Mouse (Mus musculus) R1 (cell line): ENCODE results near the gene Tbl1x.

Source experiments
- DNase-seq: peaks from one replicate; pipeline ENCODE4 v3.0.0-alpha.2; 2018; ENCODE audit warnings: low read depth, low spot score

Gene Tbl1x

DNA sequence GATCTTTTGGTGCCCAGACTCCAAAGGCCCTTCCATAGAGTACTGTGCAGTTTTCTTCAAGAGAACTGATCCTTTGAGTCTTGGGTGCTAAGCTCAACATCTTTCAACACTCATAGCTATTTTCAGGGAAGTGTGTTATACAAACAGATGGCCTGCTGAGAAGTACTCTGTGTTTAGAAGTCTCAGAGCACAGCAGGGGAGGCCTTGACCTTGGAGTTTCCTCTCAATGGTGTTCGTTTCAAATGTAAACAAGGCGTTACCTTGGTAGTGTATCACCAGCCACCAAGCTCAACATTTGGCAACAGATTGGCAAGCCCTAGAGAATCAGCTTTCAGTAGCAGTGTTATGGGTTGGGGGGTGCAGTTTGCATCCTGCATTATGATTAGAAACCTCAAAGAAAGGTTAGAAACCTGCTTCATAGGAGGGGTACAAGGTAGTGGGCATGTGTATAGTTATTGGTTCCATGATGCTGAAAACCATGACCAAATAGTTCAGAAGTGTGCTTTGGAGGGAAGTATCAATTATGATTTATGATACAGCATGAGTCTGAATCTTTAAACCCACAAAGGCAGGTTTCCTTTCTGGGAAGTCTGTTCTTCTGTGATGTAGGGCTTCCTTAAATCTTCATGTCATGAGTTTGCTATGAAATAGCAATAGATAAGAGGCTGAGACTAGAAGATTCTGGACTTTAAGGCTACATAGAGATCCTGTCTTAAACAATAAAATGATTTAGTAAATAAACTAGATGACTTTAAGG, 98.3 kb downstream of the Tbl1x start:
- DNase-seq = peak; percentile 77

DNA sequence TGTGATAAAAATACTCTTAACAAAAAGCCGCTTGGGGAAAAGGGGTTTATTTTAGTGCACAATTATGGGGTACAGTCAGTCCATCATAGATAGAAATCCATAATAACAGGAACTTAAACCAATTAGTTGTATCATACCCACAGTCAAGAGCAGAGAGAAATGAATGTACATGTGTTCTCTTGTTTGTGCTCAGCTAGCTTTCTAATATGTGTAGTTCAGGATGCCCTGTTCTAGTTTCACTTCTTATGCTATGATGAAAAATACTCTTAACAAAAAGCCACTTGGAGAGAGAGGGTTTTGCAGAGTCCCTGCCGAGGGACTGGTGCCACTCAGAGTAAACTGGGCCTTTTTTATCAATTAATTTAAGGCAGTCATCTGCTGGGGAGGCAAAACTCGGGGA, 101.1 kb downstream of the Tbl1x start:
- DNase-seq = no peak

DNA sequence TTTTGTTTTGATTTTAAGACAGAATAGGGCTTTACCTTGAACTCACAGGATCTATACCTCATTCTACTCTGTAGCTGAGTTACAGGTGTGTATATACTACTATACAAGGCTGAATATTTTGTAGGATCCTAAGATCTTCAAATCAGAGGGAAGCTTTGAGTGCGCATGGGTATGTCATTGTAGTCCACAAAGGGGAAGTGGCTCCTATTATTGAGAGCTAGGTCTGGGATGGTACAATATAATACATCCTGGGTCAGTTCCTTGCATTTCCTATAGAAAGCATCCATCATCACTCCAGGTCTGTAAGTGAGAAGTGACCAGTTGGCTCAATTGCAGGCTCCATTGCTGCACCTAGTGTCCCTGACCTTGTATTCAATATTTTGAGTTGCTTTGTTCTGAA, 102.2 kb downstream of the Tbl1x start:
- DNase-seq = no peak

DNA sequence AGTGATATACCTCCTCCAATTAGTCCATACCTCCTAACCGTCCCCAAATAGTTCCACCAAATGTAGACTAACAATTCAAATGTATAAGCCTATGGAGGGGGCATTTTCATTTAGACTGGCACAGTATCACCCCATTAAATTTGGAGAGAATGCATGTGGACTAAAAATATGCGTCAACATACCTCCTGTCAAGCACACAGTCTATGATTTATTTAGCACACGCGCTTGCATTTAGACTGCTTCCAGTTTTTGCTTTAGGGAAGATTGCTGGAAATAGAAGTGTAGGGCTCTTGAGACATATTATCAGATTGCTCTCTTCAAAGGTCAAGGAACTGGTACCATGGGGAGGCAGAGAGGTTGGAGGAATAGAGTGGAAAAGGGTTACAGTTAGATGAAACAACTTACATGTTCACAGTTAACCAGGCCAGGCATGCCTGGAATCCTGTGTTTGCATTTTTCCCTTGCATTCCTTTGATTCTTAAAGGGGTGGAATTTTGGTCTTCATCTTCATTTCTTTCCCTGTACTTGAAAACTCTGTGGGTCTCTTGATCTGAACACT, 105.0 kb downstream of the Tbl1x start:
- DNase-seq = peak; percentile 7

DNA sequence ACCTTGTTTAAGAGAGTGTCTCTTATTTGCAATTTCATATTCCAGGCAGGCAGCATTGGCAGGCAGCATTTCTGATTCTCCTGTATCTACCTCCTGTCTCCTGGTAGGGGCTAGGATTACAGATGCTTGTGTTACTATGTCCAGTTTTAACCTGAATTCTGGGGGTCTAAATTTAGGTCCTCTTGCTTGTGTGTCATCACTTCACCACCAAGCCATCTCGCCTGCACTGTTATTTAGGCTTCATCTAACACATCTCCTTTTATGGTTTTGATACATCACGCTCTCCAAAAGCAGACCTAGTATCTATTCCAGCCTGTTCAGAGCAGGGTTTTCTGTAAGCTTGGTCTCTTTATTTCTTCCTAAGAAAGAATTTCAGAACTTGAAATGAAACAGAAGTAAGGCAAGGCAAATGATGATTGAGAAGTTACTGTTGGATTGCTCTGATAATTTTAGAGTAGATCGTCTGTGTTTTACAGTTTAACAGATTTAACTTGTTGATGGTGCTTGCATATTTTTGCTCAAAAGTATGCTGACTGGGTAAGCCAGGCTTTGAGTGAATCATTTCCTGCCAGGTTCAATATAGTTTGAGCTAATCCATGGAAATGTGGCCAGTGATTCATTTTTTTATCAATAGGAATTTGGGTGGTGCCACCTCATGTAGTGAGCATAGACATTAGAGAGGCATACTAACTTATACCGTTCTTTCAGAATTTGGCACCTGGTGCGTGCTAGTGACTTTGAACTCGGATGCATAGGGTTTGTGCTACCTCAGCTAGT, 106.7 kb downstream of the Tbl1x start:
- DNase-seq = no peak

DNA sequence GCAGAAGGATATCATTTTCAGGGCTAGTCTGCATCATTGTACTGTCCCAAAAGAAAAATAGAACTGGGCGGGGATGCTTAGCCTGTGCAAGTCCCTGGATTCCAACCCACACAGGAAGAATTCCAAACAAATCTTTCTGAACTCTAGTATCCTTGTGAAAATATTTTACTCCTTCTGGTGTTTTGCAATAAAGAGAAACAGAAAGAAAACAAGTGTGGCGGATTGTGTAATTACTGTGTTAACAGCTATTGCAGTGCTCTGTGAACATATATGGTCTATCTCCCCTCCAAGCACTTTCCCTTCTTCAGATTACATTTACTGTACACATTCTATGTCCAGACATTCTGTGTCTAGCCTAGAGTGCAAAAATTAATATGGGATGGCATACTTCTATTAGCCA, 119.6 kb downstream of the Tbl1x start:
- DNase-seq = no peak

DNA sequence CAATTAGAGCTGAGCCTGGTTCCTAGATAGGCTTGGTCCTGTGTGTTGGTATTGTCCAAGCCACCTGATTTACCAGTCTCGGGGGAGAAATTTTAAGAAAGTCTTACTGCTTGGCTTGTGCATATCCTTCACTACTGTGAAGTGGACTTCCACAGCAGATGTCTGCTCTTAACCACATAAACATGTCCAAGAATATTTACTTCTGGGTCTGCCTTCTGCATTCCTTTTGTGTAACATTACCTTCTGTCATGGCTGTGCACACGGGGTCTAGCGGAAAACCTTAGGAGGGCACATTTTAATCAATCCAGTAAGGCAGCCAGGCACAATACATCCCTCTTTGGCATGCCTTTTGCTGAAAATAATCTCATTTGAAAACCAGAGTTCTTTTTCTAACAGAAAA, 125.7 kb downstream of the Tbl1x start:
- DNase-seq = no peak

DNA sequence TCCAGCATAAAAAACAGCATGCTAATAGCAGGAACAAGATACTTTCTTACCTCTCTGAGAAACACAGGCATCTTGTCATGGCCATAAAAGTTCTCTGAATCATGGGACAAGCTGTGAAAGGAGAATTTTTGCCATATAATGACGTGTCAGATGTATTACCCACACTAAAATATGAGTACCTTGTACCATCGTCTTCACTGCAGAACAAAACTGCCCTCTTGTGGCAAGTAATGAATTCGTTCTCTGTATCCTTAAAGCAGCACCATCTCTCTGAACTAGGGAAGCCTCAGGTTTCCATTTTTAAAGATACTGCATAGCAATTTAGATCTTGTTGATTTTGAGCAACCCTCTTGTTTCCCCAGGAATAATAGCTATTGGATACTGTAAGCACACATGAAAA, 127.3 kb downstream of the Tbl1x start:
- peak; percentile 29 for DNase-seq

DNA sequence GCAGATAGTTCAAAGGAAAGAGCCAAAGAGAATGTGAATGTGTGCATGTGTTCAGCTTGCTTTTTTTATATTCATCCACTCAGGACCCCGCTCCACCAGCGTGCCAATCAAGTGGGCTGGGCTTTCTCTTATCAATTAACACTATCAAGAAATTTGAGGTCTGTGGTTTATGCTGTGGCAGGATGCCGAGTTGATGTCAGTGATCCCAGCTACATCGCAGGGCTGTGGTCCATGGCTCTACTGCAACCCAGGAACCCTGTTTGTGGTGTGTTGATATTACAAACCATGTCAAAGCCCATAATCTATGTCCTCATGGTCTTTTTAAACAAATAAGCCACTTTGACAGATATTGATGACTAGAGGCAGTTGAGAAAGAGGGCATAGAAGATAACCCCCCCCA, 129.5 kb downstream of the Tbl1x start:
- no peak for DNase-seq

DNA sequence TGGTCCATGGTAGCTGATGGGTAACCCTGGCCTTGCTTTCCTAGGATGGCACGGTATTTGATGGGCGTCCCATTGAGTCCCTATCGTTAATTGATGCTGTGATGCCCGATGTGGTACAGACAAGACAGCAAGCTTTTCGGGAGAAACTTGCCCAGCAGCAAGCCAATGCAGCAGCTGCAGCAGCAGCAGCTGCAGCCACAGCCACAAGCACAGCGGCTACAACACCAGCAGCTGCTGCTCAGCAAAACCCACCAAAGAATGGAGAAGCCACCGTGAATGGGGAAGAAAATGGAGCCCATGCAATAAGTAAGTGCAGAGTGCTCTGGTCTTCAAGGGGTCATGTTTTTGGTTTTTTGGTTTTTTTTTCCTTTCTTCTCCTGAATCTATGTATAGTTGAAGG, 135.4 kb downstream of the Tbl1x start:
- no peak for DNase-seq

DNA sequence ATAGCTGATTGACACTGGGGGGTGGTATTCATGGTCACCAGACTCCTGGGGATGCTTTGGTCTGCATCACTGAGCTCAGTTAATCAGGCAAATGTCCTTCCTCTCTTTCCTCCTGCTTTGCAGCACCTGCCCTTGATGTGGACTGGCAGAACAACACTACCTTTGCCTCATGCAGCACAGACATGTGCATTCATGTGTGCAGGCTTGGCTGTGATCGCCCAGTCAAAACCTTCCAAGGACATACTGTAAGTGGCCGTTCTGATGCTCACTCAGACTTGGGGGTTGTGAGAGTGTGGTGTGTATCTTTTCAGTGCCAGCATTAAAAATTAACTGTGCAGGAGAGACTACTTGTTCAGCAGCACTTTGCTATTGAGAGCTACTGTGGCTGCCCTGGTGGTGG, 139.4 kb downstream of the Tbl1x start:
- DNase-seq = no peak

DNA sequence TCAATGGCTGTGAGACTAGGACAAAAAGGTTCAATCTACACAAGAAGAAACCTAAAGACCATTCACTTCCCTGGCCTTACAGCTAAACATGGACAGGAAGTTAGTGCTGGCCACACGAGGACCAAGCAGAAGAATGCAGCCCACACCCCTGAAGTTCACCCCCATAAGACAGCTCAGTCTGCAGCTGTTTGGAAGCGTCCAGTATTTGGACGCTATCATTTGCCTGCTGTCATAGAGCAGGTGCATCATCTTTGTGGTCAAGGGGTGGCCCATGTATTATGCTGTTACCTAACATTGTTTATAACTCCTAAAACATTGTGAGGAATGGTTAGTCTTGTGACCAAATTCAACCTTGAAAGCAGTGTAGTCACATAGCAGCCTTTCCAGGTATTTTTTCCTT, 151.2 kb downstream of the Tbl1x start:
- no peak for DNase-seq

DNA sequence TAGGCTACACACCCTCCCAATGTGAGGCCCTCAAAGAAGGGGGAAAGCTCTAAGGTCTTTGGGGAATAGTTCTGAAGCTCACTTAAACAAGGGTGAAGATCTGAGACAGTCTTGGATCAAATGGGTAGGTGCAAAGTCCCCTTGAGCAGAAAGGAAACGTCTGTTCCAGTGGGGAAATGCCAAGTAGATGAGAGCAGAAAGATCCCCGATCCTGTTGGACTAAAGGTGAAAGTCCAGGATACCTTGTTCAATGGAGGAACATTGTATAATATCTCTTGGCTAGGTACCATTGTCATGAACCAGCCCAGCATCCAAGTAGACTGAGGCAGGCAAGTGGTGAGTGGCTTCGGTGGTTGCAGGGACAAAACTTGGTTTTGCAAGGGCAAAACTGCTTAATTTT, 152.5 kb downstream of the Tbl1x start:
- no peak for DNase-seq

DNA sequence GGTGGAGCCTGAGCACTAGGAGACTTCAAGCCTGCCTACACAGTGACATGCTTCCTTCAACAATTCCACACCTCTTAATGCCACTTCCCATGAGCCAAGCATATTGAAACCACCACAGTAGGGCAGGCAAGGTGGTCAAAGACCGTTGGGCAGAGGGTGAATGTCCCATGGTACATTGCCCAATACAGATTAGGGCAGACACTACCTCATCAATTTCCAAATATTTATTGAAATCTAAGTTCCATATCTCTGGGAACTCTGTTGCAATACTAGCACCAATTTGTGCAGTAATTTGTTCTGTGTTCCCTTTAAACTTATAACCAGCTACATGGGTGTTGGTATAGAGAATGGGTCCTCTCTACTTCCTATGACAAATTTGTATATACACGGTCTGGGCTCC, 154.2 kb downstream of the Tbl1x start:
- DNase-seq = no peak

DNA sequence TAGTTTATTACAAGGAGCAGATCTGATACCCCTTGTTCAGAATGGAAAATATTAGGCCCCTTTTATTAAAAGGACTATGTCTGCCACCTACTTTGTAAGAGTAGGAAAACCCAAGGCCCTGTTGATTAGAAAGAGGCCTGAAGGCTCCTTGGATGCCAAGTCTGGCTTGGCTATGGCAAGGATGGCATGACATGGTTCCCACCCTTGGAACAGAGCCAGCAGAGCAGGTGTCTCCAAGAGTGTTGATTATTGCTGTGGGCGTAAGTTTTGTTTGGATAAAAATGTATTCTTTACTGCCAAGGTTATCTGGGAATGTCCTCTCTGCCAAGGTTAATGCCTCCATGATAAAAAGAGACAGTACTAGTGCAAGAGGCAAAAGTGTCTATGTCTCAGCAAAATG, 156.1 kb downstream of the Tbl1x start:
- DNase-seq = peak; percentile 30

DNA sequence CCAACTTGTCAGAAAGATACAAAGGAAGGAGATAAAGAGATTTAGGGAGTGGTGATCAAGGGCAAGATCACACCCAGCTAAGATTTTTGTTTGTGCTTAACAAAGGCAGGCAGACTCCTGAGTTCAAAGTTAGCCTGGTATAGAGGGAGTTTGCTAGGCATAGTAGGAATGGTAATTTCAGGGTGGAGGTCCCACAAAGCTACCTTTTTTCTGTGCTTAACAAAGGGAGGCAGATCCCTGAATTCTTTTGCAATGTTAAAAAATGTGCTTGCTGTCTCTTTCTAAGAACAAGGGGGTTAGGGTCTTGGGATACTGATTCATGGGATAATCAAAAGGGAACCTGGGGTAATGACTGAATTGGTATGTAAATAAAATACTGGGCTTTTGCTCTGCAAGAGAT, 156.6 kb downstream of the Tbl1x start:
- DNase-seq = peak; percentile 87

DNA sequence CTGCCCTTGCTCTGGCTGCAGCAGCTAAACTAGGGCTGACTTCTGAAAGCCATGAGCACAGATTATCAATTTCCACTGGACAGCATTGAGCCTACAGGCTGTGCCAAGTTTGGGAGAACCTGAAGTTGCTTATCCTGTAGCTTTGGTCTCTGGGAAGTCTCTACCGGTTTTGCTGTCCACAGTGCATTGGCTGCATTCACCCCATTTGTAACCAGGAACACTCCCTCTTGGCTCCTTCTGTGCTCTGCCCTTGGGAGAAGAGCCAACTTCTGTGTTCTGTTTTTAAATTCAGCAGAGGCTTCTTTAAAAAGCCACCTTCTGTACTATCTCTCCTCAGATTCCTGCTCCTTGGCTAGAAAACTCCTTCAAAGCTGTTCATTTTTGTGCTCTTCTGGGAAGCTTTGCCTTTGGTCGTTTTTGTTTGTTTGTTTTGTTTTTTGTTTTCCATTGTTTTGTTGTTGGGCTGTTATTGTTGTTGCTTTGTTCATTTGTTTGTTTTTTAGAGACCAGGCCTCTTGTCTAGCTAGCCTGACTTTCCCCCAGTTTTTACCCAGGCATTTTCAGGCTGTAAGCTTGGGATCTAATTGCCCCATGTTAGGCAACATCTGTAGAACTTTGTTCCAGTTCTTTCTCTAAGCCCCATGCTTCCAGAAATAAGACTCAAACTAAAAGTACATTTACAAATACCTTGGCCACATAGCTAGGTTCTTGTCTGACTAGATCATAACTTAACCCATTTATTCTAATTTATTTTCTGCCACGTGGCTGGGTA, 159.2 kb downstream of the Tbl1x start:
- no peak for DNase-seq
